Mouse (Mus musculus) lung, adult 2 months (tissue): Measurements from ENCODE around the gene Srgap2.

ENCODE experiments used
- CTCF ChIP-seq: fragments of 200-500 bp; IDR thresholded peaks from 2 replicates; pipeline ENCODE4 v1.5.1; 2011; ENCODE audit warnings: mild to moderate bottlenecking, low read length, control low read depth; ENCODE audit not compliant: insufficient read depth
- POLR2A ChIP-seq: fragments of 200-500 bp; IDR thresholded peaks from 2 replicates; pipeline ENCODE4 v1.6.1; 2011; ENCODE audit warnings: low read depth, mild to moderate bottlenecking, control low read depth, low read length, borderline replicate concordance; ENCODE audit errors: extremely low read depth

GRCm38 (mm10) chr1:131331180-131331579 is 196.0 kb downstream of the Srgap2 start:
- TF ChIP-seq POLR2A (no peak), CTCF (no peak)
